Mouse (Mus musculus): ENCODE data around the gene Kars.

The Kars gene

GRCm38 (mm10) chr8:111957231-111957630 lies 53.9 kb downstream of the Kars start:
- in situ Hi-C loops (cut with MboI; ENCODE audit: low pct_unique_long_range_greater_than_20kb in 1 of 2, low sequenced_read_pairs in 2 of 2, unreplicated experiment in 1 of 2): no loop called here

DNA sequence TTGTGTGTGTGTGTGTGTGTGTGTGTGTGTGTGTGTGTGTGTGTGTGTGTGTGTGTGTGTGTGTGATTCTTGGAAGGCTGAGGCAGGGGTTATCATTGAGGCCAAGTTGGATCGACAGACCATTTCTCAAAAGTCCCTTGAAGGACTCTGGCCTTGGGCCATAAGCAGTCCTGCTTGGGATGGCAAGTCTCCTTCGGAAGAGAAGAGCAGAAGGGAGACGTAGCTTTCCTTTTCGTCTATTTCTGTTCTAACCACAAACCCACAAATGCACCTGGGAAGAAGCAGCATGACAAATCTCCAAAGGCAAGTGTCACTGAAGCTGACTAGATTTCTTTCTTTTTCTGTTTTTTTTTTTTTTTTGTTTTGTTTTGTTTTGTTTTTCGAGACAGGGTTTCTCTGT lies 55.2 kb downstream of the Kars start:
- in situ Hi-C loops (cut with MboI; ENCODE audit: low pct_unique_long_range_greater_than_20kb in 1 of 2, low sequenced_read_pairs in 2 of 2, unreplicated experiment in 1 of 2): no loop called here

GRCm38 (mm10) chr8:111954844-111955594 lies 56.1 kb downstream of the Kars start:
- in situ Hi-C loops (cut with MboI; ENCODE audit: low pct_unique_long_range_greater_than_20kb in 1 of 2, low sequenced_read_pairs in 2 of 2, unreplicated experiment in 1 of 2): no loop called here

GRCm38 (mm10) chr8:111951936-111952335 lies 59.2 kb downstream of the Kars start:
- in situ Hi-C loops (cut with MboI; ENCODE audit: low pct_unique_long_range_greater_than_20kb in 1 of 2, low sequenced_read_pairs in 2 of 2, unreplicated experiment in 1 of 2): no loop called here

GRCm38 (mm10) chr8:111951317-111951716 lies 59.8 kb downstream of the Kars start:
- in situ Hi-C loops (cut with MboI; ENCODE audit: low pct_unique_long_range_greater_than_20kb in 1 of 2, low sequenced_read_pairs in 2 of 2, unreplicated experiment in 1 of 2): no loop called here

DNA sequence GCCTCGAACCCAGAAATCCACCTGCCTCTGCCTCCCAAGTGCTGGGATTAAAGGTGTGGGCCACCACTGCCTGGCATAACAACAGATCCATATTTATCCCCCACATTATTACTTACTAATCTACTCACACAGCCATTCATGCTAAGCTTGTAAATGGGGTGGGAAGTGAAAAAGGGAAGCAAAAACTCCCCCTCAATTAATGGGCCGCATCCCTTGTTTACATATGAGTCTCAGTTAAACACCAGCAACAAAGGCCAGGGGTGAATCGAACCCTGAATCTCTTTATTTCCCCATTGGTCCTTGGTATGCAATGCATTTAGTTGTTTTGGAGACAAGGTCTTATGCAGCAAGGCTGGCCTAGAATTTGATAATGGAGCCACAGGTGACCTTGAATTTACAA lies 60.3 kb downstream of the Kars start:
- in situ Hi-C loops (cut with MboI; ENCODE audit: low pct_unique_long_range_greater_than_20kb in 1 of 2, low sequenced_read_pairs in 2 of 2, unreplicated experiment in 1 of 2): no loop called here

- in situ Hi-C loops (cut with MboI; ENCODE audit: low pct_unique_long_range_greater_than_20kb in 1 of 2, low sequenced_read_pairs in 2 of 2, unreplicated experiment in 1 of 2): no loop called here
Measured at GRCm38 (mm10) chr8:111947954-111948353, 63.2 kb downstream of the Kars start.

GRCm38 (mm10) chr8:111947144-111947543 lies 64.0 kb downstream of the Kars start:
- in situ Hi-C loops (cut with MboI; ENCODE audit: low pct_unique_long_range_greater_than_20kb in 1 of 2, low sequenced_read_pairs in 2 of 2, unreplicated experiment in 1 of 2): no loop called here

- in situ Hi-C loops (cut with MboI; ENCODE audit: low pct_unique_long_range_greater_than_20kb in 1 of 2, low sequenced_read_pairs in 2 of 2, unreplicated experiment in 1 of 2): no loop called here
Measured at GRCm38 (mm10) chr8:111943544-111943943, 67.6 kb downstream of the Kars start.
